Mouse (Mus musculus) left cerebral cortex, adult 18-20 months (tissue): ENCODE measurements around the gene Sema4a. TPM values are rescaled to one million over a fixed set of nuclear protein-coding genes. Genes with fewer than 3 reads are reported as not detected.
A peak's percentile ranks its signal among the peaks of the same experiment; 100 is the strongest.

Experiments used
- DNase-seq, 2 experiments: peaks; one replicate each; pipeline ENCODE4 v3.0.0; 2021 to 2022; ENCODE audit warnings: low spot score in 2 of 2, mixed read lengths in 1 of 2
- total RNA-seq, 2 experiments: library from RNA; stranded (reverse); gene quantifications; 2 replicates each; pipeline ENCODE4 v1.2.3; 2021

The Sema4a gene
- total RNA-seq, 2 experiments from 2014 or later, result 70.4 to 76.5 TPM

DNA sequence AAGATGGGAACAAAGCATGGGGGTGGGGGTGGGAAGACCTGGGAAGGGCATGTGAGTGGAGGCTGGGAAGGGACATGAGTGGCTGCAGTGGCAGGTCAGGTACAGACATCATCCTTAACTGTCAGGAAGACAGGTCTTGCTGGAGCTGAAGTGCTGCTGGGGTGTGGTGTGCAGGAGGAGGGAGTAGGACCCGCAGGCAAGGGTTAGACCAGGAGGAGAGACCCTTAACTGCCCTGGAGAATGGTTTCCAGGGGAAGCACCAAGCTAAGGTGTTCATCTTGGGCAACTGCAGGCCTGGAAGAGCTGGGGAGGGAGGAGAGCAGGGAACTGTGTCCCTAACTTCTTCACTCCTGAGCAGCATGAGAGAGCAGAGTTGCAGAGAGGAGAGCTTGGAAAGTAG is 26.4 kb upstream of the Sema4a start:
- no peak for DNase-seq

DNA sequence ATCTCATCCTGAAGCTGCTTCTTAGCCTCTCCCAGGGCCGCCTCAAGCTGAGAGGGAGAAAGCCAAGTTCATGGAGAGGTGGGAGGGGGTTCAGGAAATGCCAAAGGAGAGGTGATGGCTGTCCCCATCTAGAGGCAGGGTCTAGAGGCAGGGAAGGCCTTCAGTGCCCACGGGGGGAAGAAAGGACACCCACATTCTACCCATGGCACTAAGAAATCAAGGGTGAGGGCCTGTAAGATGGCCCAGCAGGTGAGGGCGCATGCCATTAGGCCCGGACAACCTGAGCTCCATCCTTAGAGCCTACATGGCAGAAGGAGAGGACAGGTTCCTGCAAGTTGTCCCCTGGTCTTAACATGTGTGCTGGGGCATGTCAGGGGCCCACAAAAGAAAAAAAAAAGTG is 25.9 kb upstream of the Sema4a start:
- DNase-seq, result no peak

DNA sequence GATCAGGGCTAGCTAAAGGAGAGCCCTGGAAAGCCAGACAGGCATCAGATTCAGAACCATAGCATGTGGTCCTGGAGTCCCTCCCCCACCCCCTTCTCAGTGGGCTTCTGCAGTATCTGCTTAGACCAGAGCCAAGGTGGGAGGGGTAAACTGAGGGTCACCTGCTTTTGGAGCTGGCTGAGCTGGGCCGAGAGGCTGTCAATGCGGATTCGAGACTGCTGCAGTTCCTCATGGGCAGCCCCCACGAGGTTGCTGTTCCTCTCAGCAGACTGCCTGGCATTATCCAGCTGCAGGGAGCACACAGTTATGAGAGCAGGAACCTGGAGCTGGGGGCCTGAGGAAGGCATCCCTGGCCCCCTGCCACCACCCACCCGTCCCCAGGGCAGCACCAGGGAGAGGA is 25.1 kb upstream of the Sema4a start:
- no peak for DNase-seq

DNA sequence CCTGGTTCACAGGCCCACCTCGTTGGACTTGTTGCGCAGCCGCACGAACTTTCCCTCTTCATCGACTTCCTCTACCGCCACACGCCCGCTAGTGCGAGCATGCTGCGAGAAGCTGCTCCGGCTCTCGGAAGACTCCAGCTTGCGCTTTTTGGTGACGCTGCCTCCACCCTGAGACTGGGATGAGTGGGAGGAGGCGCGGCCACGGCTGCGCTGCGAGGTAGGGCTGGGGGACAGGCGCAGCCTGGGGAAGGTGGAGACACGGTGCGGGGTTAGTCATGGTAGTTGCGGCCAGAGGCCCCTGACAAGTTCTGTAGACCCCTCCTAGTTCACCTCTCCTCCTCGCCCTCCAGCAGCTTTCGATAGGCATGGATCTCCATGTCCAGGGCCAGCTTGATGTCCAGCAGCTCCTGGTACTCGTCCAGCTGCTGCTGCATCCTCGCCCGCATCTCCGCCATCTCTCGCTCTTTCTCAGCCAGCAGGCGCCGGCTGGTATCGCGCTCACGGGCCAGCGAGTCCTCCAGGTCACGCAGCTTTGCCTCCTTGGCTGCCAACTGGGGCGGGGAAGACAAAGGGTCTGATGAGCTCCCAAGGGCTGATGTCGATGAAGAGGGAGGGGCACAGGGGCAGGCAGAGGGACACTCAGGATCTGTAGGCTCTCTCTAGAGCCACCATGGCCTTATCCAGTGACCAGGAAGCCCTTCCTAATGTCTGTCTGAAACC is 23.8 kb upstream of the Sema4a start:
- DNase-seq, result peak; percentile 41 to 64

DNA sequence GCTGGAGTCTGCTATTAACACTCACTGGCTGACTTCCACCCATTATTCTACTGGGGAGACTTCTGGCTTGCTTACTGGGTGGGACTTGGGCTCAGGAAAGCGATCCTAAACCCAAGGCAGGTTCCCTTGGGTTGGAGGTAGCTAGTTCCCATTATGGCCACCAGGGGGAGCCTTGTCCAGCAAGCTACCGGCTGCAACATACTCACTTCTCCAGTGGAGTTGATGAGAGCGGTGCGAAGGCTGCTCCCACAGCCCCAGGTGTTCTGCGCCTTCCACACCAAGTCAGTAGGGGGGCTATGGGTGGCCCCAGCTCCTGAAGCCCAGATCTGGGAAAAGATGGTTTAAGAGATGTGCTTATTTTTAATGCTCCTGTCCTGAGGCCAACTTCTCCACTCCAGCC is 22.6 kb upstream of the Sema4a start:
- peak; percentile 77 to 83 for DNase-seq

DNA sequence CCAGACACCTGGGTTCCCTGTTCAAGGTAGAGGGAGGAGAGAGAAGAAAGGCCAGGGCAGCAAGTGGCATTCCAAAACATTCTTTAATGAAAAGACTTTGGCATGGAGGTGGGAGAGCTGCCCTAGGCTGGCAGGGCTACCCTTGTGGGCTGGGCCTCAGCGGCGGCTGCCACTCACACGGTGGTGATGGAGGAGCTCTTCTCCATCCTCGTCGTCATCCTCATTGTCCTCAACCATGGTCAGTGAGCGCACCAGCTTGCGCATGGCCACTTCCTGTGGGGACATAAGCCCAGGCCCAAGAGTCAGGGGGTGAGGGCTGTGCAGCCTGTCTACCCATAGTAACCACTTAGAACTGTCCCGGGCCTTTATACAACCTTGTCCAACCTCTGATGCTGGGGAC is 22.2 kb upstream of the Sema4a start:
- DNase-seq, result no peak

DNA sequence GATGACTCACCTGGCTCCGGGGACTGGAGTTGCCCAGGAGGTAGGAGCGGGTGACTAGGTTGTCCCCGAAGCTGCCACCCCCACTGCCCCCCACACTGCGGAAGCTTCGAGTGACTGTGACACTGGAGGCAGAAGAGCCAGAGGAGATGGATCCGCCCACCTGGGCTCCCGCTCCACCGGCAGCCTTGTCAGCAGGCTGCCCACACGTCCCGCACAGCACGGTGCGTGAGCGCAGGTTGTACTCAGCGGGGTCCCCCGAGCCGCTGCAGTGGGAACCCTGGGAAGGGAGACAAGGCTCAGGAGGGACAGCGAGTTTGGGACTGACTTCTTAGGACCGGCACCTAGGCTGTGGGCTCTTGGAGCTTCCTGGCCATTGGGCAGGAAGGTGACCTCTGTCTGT is 21.4 kb upstream of the Sema4a start:
- DNase-seq, result no peak

DNA sequence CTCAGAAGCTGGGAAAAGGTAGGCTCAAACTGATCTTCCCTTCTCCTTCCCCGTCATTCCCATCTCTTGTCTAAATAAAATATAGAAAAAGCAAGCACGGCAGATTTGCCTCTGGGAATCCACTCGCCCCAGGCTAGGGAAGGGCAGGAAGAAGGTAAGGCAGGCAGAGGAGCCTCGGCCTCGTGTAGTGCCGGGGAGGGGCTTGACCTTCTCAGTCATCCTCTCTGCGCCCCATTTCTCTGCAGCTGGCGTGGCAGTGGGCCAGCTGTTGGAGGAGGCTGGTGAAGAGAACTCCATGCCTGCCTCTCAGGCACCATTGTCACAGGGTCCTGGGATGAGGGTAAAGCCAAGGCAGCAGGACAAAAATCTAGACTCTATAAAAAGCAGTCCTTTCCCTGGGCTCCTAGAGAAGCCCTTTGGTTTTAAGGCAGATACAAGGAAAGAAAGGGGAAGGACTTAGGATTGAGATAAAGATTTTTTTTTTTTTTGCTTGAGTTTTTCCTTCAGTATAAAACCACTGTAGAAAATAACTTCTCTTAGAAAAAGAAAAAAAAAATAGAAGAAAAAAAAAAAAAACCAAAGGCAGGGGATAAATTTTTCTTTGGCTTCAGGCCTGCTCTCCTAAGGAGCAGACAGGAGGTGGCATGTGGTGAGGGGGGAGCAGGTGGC is 20.5 kb upstream of the Sema4a start:
- no peak for DNase-seq

DNA sequence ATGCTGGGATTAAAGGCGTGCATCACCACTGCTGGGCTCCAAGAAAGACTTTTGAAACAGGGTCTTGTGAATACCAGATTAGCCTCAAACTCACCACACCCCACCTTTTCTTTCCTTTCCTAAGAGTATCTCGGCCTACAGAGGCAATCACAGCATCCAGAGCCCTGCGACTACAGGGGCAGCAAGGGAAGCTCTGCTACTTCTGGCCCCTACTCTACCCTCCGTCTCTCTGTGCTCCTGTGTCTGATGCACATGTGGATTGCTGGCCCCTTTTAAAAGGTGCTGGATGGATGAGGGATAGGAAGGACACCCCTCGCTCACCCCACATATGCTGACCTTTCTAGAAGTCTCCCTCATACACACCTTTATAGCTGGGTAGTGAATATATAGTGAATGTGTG is 19.7 kb upstream of the Sema4a start:
- DNase-seq, result no peak

DNA sequence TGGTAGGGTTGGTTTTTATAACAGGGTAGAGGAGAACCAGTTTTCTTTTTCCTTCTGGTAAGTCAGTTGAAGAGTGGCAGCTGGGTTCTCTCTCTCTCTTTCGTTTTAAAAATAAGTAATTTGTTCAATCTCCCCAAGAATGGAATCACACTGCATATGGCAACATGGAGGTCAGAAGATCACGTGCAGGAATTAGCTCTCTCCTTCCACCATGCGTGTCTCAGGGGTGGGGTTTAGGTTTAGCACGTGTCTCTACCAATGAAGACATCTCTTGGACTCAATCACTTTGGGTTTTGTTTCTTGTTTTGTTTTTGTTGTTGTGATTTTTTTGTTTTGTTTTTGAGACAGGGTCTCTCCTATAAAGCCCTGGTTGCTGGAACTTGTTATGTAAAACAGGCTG is 18.8 kb upstream of the Sema4a start:
- no peak for DNase-seq

DNA sequence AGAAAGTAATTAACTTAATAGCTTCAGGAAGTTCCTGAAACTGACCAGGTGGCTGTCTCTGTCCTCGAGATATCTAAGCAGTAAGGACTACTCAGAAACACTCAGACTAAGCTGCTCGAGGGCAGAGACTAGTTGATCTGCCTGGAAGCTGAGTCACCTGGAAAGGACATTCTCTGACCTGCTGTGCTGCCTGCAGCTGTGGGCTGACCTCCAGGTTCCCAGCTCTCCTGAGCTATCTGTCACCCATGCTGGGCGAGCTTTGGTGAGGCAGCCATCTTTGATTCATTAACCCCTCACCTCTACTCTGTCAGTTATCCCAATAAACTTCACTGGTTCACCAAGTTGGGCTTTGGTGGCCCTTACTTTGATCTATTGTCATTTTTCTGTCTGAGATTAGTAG is 18.2 kb upstream of the Sema4a start:
- DNase-seq, result no peak

DNA sequence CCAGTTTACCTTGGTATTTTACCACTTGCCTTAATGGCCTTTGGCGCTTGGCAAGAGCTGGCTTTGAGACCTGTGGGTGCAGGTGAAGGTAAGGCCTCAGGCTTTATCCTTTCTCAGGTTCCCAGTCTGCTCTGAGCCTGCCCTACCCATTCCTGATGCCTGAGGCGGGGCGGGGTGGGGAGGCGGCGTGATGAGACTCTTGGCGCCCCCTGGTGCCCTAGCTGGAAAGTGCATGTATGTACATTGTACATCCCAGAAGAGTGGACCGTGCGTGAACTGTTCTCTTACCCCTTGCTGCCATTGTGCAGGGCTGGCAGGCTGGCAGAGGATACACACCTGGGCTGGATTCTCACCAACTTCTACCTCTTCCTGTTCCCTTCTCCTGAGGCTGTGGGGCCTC is 16.8 kb upstream of the Sema4a start:
- DNase-seq, result peak; percentile 85

DNA sequence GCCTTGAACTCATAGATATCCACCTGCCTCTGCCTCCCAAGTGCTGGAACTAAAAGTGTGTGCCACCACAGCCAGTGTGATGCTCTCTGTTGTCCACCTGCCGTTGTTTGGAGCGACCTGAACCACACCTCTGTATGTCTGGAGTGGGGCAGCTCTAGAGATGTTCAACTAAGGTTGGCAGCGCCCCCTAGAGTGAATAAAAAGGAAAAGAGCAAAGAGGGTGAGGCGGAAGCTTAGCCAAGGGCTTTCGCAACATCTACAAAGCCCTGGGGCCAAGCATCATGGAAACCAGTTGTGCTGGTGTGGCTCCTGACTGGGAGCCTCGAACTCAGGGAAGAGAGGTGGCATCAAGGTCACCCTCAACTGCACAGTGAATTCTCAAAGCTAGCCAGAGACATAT is 15.4 kb upstream of the Sema4a start:
- DNase-seq, result no peak

DNA sequence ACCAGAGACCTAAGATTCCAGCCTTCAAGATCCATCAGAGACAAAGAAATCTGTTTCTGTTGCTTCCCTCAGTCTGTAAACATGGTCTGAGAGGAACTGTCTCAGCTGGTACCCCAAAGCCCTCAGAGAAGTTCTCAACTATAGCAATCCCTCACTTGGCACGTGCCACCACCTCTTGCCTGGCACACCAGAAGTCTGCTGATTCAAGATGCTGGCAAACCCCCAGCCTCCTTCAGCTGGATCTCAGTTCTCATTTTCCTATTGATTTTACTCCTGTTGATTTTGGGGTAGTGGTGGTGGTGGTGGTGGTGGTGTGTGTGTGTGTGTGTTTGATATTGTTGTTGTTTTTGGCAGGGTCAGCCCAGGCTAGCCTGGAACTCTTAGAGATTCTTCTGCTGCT is 12.6 kb upstream of the Sema4a start:
- no peak for DNase-seq

DNA sequence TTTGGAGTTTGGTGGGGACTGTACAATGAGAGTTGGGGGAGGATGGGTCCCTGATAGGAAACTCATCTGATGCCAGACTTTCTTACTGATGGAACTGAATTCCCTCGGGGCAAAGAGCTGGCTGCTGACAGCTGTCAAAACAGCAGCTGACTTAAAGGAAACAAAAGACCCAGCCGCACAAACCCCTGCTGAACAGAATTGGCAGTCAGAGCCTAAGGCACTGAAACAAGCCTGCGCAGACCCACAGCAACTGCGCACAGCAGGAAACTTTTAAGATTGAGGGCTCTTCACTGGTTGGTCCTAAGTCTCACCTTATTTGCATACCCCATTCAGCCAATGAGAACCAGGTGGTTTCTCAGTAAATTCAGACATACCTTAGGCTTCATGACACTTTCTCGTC is 12.0 kb upstream of the Sema4a start:
- no peak for DNase-seq

DNA sequence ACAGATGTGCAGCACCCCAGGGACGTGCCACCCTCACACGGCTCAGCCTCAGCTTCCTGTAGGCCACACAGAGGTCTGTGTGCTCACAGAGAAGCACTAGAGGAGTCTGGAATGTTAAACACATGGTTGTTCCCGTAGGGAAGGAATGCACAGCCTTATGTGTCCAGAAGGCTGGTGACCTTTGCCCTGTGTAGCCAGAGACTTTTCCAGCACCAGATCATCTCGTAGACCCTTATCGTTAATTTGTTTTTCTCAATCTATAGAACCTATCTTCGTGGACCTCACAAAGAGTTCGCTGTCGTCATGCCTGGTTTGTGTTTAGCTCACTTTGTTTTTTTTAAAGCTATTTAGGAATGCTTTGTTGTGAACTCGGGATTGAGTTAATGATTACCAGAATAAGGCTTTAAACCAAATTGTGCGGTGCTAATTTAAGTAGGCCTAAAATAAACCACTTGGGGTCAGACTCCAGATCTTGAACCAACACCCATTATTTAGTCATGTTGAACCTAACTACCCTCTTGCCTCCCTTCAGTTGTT is 10.0 kb upstream of the Sema4a start:
- no peak for DNase-seq

DNA sequence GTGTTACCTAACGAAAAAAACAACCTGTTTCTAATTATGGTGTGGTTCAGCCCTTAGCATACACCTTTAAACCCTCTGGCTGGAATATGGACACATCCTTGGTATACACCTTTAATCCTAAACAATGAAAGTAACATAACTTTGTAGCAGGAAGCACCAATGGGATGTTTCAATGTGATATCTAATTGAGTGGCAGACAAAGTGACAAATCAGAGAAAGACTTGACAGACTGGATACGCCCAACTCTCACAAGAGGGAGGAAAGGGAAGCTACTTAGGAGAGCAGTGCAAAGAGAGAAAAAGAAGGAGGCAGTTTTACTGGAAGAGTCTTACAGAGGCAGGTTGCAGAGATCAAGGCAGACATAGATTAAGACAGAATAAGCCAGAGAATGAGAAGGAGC is 8.5 kb upstream of the Sema4a start:
- no peak for DNase-seq

DNA sequence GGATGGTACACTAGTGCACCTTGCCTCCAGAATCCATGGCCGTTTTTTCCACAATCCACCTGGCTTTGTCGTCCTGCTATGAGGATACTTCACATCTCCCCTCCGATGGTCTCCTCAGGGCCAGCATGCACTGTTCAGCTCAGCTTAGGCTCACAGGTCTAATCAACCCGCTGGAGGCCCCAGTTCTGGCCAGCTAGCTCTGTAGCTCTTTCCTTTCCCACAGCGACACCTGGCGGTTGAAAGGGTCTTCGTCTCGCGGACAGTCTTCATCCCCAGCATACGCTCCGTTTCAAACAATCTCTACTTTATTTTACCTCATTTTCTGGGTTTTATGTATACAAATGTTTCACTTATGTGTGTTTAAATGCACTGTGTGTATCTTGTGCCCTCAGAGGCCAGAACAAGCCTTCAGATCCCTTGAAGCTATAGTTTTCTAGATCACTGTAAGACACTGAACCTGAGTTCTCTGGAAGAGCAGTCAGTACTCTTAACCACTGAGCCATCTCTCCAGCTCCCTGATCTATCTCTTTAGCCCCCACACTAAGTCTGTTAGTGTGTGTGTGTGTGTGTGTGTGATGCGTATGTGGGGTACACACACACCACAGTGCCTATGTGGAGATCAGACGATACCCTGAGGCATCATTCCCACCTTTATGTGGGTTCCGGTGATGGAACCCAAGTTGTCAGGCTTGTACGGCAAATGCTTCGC is 6.3 kb upstream of the Sema4a start:
- peak; percentile 88 to 98 for DNase-seq

DNA sequence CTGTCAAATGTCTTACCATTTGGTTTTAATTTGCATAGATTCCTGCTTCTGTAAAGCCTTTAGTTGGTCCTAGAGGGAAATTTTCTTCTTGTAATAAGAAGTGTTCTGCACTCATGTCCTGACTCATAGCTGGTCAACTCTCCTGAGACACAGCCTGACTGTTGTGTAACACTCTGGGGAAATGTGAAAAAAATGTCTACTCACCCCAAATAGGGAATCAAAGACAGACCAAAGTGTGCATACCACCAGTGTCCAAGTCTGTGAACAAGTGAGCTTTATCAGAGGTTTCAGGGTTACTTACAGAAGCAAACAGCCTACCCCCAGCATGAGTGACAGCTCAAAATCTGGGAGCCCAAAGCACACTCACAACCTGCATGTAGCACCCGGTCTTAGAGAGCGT is 4.1 kb upstream of the Sema4a start:
- DNase-seq, result no peak

DNA sequence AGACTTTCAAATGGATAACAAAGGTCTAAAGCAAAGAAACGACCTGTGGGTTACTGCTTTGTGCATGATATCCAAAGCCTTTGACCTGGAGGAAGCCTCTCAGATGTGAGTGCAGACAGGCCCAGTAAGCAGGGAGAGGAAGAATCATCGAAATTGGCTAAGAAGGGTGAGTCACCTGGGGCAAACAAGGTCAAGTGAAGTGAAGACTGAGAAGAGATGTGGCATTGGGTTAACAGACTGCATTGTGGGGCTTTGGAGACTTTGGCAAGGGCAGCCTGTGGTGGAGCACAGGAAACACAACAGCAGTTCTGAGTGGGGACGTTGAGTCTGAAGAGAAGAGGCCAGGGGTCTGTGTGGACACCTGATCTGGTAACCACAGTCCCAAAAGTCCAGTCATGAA is 3.4 kb upstream of the Sema4a start:
- DNase-seq, result no peak

DNA sequence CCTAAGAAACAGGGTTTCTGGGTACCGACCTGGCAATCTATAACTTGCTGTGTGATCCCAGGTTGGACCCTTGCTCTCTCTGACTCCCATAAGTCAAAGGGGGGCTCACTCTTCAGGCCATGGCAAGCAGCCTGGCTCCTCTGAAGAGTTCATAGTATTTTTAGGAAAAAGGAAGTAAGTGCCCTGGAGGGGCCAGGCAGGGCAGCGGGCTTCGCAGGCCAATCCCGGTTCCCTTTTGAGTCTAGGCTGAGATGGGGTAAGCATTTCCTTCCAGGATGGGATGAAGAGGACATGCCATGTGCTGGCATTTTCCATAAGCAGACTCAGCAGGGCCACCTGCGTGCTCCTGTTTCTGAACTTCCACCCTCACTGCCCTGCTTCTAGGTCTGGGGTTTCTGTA is 953 bp downstream of the Sema4a start:
- no peak for DNase-seq

DNA sequence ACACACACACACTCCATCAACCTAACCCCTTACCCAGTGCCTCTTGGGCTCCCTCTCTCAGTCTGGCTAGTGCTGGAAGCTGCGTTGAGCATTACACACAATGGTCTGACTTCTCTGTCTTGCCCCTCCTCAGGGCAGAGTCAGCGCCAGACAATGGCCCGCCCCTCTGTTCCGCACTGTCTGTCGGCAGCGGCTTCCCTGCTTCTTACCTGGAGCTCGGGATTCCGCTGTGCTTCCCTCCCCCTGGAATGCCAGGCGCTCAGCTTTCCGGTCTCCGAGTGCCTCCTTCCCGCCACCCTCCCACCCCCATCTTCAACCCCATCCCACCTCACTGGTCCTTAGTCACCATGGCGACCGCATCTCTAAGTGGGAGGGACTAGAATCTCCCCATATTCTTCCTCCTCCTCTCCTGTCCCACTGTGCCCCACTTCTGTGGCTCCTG is 2.2 kb downstream of the Sema4a start:
- DNase-seq, result peak; percentile 50 to 56
